Mouse (Mus musculus): Measurements from ENCODE around the gene Adora1. TPM values are rescaled to one million over a fixed set of nuclear protein-coding genes. Genes with fewer than 3 reads are reported as not detected.

The Adora1 gene
- polyA plus RNA-seq, 1 experiment = 4.5 TPM

DNA sequence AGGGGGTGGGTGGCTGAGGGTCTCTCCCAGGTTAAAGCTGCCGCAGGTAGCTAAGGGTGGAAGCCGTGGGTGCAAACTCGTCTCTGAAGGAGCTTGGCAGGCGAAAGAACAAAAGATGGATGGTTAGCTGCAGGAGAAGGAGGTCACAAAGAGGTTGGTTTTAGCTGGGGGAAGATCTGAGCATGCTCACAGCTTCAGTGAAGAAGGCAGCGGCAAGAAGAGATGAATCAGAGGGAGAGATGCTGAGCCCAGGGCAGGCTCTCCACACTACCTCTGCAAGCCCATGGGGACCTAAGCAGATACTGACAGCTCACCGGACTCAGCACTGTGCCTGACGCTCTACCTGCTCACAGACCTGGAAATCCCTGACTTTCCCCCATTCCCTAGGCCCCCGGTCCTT lies 6.1 kb upstream of the Adora1 start:
- no peak overlapping the region for H3K4me3 ChIP-seq
- no peak overlapping the region for H3K4me2 ChIP-seq (ENCODE audit: low read depth)
- no peak overlapping the region for H3ac ChIP-seq (ENCODE audit: control insufficient read depth, insufficient read length)
- H3K36me3 ChIP-seq (ENCODE audit: control insufficient read depth, insufficient read depth) = no peaks in the 10 kb centered on the region
- H3K79me2 ChIP-seq (ENCODE audit: control insufficient read depth, insufficient read depth) = no peaks in the 10 kb centered on the region
- H3K27me3 ChIP-seq (ENCODE audit: control insufficient read depth, insufficient read depth, insufficient read length) = peaks cover 24% of the 10 kb centered on the region
- no peak for TF ChIP-seq POLR2A (IDR thresholded peaks at IDR 0.05; ENCODE audit: insufficient read length, low read depth)
- no peak for TF ChIP-seq POLR2AphosphoS2 (IDR thresholded peaks at IDR 0.05; ENCODE audit: insufficient read length, low read depth)
- TF ChIP-seq E2F4 (IDR thresholded peaks at IDR 0.05; ENCODE audit: insufficient read depth) = no peak
- no peak for TF ChIP-seq REST (IDR thresholded peaks at IDR 0.05; ENCODE audit: insufficient read depth, insufficient read length)
- no peak for TF ChIP-seq MYOD1 (IDR thresholded peaks at IDR 0.05; ENCODE audit: control insufficient read depth in 1 of 3, insufficient read length in 2 of 3, low read depth in 2 of 3)
- no peak for TF ChIP-seq MAX (IDR thresholded peaks at IDR 0.05; ENCODE audit: low read depth)
- no peak for TF ChIP-seq MYOG (IDR thresholded peaks at IDR 0.05; ENCODE audit: control insufficient read depth in 1 of 3, insufficient read depth in 1 of 3, insufficient read length in 2 of 3, low read depth in 2 of 3)

- H3K4me3 ChIP-seq = no peak overlapping the region
- no peaks in the 10 kb centered on the region for H3K36me3 ChIP-seq (ENCODE audit: control insufficient read depth, insufficient read depth)
- no peak overlapping the region for H3K4me2 ChIP-seq (ENCODE audit: low read depth)
- peaks cover 30% of the 10 kb centered on the region for H3K27me3 ChIP-seq (ENCODE audit: control insufficient read depth, insufficient read depth, insufficient read length)
- H3K79me2 ChIP-seq (ENCODE audit: control insufficient read depth, insufficient read depth) = no peaks in the 10 kb centered on the region
- H3ac ChIP-seq (ENCODE audit: control insufficient read depth, insufficient read length) = no peak overlapping the region
- TF ChIP-seq SRF (IDR thresholded peaks at IDR 0.05; ENCODE audit: control insufficient read depth, insufficient read length, low read depth) = no peak
- no peak for TF ChIP-seq MAX (IDR thresholded peaks at IDR 0.05; ENCODE audit: low read depth)
- TF ChIP-seq E2F4 (IDR thresholded peaks at IDR 0.05; ENCODE audit: insufficient read depth) = no peak
Observed at GRCm38 (mm10) chr1:134240701-134241100, 5.5 kb upstream of the Adora1 start.

GRCm38 (mm10) chr1:134237438-134237837 lies 2.2 kb upstream of the Adora1 start:
- Histone ChIP-seq H3K4me2 (ENCODE audit: low read depth) (no peak overlapping the region), H3ac (ENCODE audit: control insufficient read depth, insufficient read length) (no peak overlapping the region), H3K4me3 (no peak overlapping the region), H3K79me2 (ENCODE audit: control insufficient read depth, insufficient read depth) (no peaks in the 10 kb centered on the region), H3K36me3 (ENCODE audit: control insufficient read depth, insufficient read depth) (no peaks in the 10 kb centered on the region), H3K27me3 (ENCODE audit: control insufficient read depth, insufficient read depth, insufficient read length) (peaks cover 55% of the 10 kb centered on the region)
- TF ChIP-seq MAX (IDR thresholded peaks at IDR 0.05; ENCODE audit: low read depth) = no peak
- TF ChIP-seq TCF12 (IDR thresholded peaks at IDR 0.05; ENCODE audit: insufficient read depth, poor library complexity, severe bottlenecking) = no peak
- no peak for TF ChIP-seq POLR2A (IDR thresholded peaks at IDR 0.05; ENCODE audit: insufficient read length, low read depth)
- TF ChIP-seq SRF (IDR thresholded peaks at IDR 0.05; ENCODE audit: control insufficient read depth, insufficient read length, low read depth) = no peak
- no peak for TF ChIP-seq POLR2AphosphoS2 (IDR thresholded peaks at IDR 0.05; ENCODE audit: insufficient read length, low read depth)
- no peak for TF ChIP-seq TCF3 (IDR thresholded peaks at IDR 0.05; ENCODE audit: insufficient read length, low read depth)
- no peak for TF ChIP-seq CEBPB (IDR thresholded peaks at IDR 0.05; ENCODE audit: insufficient read depth, poor library complexity, severe bottlenecking)
- TF ChIP-seq E2F4 (IDR thresholded peaks at IDR 0.05; ENCODE audit: insufficient read depth) = no peak
- no peak for TF ChIP-seq MYOG (IDR thresholded peaks at IDR 0.05; ENCODE audit: control insufficient read depth in 1 of 3, insufficient read depth in 1 of 3, insufficient read length in 2 of 3, low read depth in 2 of 3)
- no peak for TF ChIP-seq MYOD1 (IDR thresholded peaks at IDR 0.05; ENCODE audit: control insufficient read depth in 1 of 3, insufficient read length in 2 of 3, low read depth in 2 of 3)
- TF ChIP-seq REST (IDR thresholded peaks at IDR 0.05; ENCODE audit: insufficient read depth, insufficient read length) = no peak
- TF ChIP-seq USF1 (IDR thresholded peaks at IDR 0.05; ENCODE audit: low read depth) = no peak

- no peak overlapping the region for H3K4me2 ChIP-seq (ENCODE audit: low read depth)
- TF ChIP-seq E2F4 (IDR thresholded peaks at IDR 0.05; ENCODE audit: insufficient read depth) (no peak), POLR2AphosphoS2 (IDR thresholded peaks at IDR 0.05; ENCODE audit: insufficient read length, low read depth) (no peak), CEBPB (IDR thresholded peaks at IDR 0.05; ENCODE audit: insufficient read depth, poor library complexity, severe bottlenecking) (no peak), MYOD1 (IDR thresholded peaks at IDR 0.05; ENCODE audit: control insufficient read depth in 1 of 3, insufficient read length in 2 of 3, low read depth in 2 of 3) (no peak), SRF (IDR thresholded peaks at IDR 0.05; ENCODE audit: control insufficient read depth, insufficient read length, low read depth) (no peak), USF1 (IDR thresholded peaks at IDR 0.05; ENCODE audit: low read depth) (no peak), MYOG (IDR thresholded peaks at IDR 0.05; ENCODE audit: control insufficient read depth in 1 of 3, insufficient read depth in 1 of 3, insufficient read length in 2 of 3, low read depth in 2 of 3) (no peak), REST (IDR thresholded peaks at IDR 0.05; ENCODE audit: insufficient read depth, insufficient read length) (no peak), MAX (IDR thresholded peaks at IDR 0.05; ENCODE audit: low read depth) (no peak), POLR2A (IDR thresholded peaks at IDR 0.05; ENCODE audit: insufficient read length, low read depth) (no peak), TCF12 (IDR thresholded peaks at IDR 0.05; ENCODE audit: insufficient read depth, poor library complexity, severe bottlenecking) (no peak), TCF3 (IDR thresholded peaks at IDR 0.05; ENCODE audit: insufficient read length, low read depth) (no peak)
- no peaks in the 10 kb centered on the region for H3K36me3 ChIP-seq (ENCODE audit: control insufficient read depth, insufficient read depth)
- H3K4me3 ChIP-seq = no peak overlapping the region
- H3ac ChIP-seq (ENCODE audit: control insufficient read depth, insufficient read length) = no peak overlapping the region
- peaks cover 56% of the 10 kb centered on the region for H3K27me3 ChIP-seq (ENCODE audit: control insufficient read depth, insufficient read depth, insufficient read length)
- no peaks in the 10 kb centered on the region for H3K79me2 ChIP-seq (ENCODE audit: control insufficient read depth, insufficient read depth)
Observed at GRCm38 (mm10) chr1:134236142-134236541, 911 bp upstream of the Adora1 start.
